Mouse (Mus musculus) bone marrow macrophage, adult 2 months (primary cell): ENCODE results near the gene Fam205c.

Experiments
- CTCF ChIP-seq: IDR thresholded peaks from 2 replicates; pipeline ENCODE4 v1.5.1; 2012; ENCODE audit warnings: low read depth, mild to moderate bottlenecking, low read length, moderate library complexity
- POLR2A ChIP-seq: IDR thresholded peaks from 2 replicates; pipeline ENCODE4 v1.6.1; 2012; ENCODE audit warnings: mild to moderate bottlenecking, low read depth, low read length, borderline replicate concordance

- TF ChIP-seq CTCF (no peak), POLR2A (no peak)
Observed at GRCm38 (mm10) chr4:42895118-42895517, 21.1 kb upstream of the Fam205c start.
